Mouse (Mus musculus): Measurements from ENCODE around the gene Tmem147. TPM values are rescaled to one million over a fixed set of nuclear protein-coding genes. Genes with fewer than 3 reads are reported as not detected.

Tmem147 gene
- polyA plus RNA-seq, 1 experiment from 2014 or later: 121 TPM

DNA sequence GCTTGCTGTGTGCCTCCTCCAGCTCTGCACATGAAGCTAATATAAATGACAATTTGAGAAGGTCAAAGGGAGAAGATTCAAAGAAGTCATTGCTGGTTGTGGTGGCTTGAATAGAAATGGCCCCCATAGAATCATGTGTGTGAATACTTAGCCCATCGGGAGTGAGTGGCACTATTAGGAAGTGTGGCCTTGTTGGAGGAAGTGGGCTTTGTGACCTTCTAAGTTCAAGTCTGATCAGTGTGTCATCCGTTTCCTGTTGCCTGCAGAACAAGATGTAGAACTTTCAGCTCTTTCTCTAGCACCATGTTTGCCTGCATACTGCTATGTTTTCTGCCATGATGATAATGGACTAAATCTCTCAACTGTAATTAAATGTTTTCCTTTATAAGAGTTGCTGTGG, 45.9 kb downstream of the Tmem147 start:
- ATAC-seq (ENCODE audit: low read depth): no peak
- no peak overlapping the region for H3K9ac ChIP-seq
- 28% methylated on average over 2 of the region's 2 CpGs for WGBS (ENCODE audit: insufficient replicate concordance)
- H3K4me1 ChIP-seq (replicated peaks): peaks cover 8% of the 10 kb centered on the region; the same call in 1 of the 2 replicates
- no peak overlapping the region for H3K4me2 ChIP-seq
- DNase-seq: no peak
- H3K27ac ChIP-seq: no peak overlapping the region
- no peaks in the 10 kb centered on the region for H3K36me3 ChIP-seq
- H3K9me3 ChIP-seq (replicated peaks): no peaks in the 10 kb centered on the region
- H3K27me3 ChIP-seq: no peaks in the 10 kb centered on the region
- no peak overlapping the region for H3K4me3 ChIP-seq (replicated peaks)

GRCm38 (mm10) chr7:30681897-30682296, 47.4 kb downstream of the Tmem147 start:
- no peaks in the 10 kb centered on the region for H3K4me1 ChIP-seq (replicated peaks)
- no peak overlapping the region for H3K27ac ChIP-seq
- ATAC-seq (ENCODE audit: low read depth) (no peak), DNase-seq (no peak)
- no peak overlapping the region for H3K4me2 ChIP-seq
- 59% methylated on average over 5 of the region's 5 CpGs for WGBS (ENCODE audit: insufficient replicate concordance)
- no peak overlapping the region for H3K4me3 ChIP-seq (replicated peaks)
- no peaks in the 10 kb centered on the region for H3K36me3 ChIP-seq
- no peak overlapping the region for H3K9ac ChIP-seq
- no peaks in the 10 kb centered on the region for H3K27me3 ChIP-seq
- no peaks in the 10 kb centered on the region for H3K9me3 ChIP-seq (replicated peaks)

- no peaks in the 10 kb centered on the region for H3K27me3 ChIP-seq
- H3K4me1 ChIP-seq (replicated peaks): no peaks in the 10 kb centered on the region
- DNase-seq (no peak), ATAC-seq (ENCODE audit: low read depth) (no peak)
- H3K27ac ChIP-seq: no peak overlapping the region
- H3K9ac ChIP-seq: no peak overlapping the region
- no peak overlapping the region for H3K4me2 ChIP-seq
- H3K9me3 ChIP-seq (replicated peaks): no peaks in the 10 kb centered on the region
- WGBS (ENCODE audit: insufficient replicate concordance): 53% methylated on average over 5 of the region's 5 CpGs
- no peaks in the 10 kb centered on the region for H3K36me3 ChIP-seq
- H3K4me3 ChIP-seq (replicated peaks): no peak overlapping the region
Measured at GRCm38 (mm10) chr7:30678263-30678975, 50.9 kb downstream of the Tmem147 start.

Other genes with a start within 250 kb of the Tmem147 start
- 28.1 and 28.6 TPM in 2 replicates for gene Prodh2, start 235.9 kb downstream of the Tmem147 start, polyA plus RNA-seq (2015; fragmentation: Nextera tagmentation; extraction: Ambion mirVana)
- gene Arhgap33, start 194.5 kb downstream of the Tmem147 start, polyA plus RNA-seq (2015; fragmentation: Nextera tagmentation; extraction: Ambion mirVana): 2.0 and 2.3 TPM in 2 replicates
- 4.4 and 4.6 TPM in 2 replicates for gene Hspb6, start 177.4 kb downstream of the Tmem147 start, polyA plus RNA-seq (2015; fragmentation: Nextera tagmentation; extraction: Ambion mirVana)
- 1.8 and 2.3 TPM in 2 replicates for gene Proser3, start 177.2 kb downstream of the Tmem147 start, polyA plus RNA-seq (2015; fragmentation: Nextera tagmentation; extraction: Ambion mirVana)
- 25.3 and 31.9 TPM in 2 replicates for gene Lin37, start 169.7 kb downstream of the Tmem147 start, polyA plus RNA-seq (2015; fragmentation: Nextera tagmentation; extraction: Ambion mirVana)
- gene U2af1l4, start 166.2 kb downstream of the Tmem147 start, polyA plus RNA-seq (2015; fragmentation: Nextera tagmentation; extraction: Ambion mirVana): 49.4 TPM in 2 replicates
- gene Gm49396, start 166.2 kb downstream of the Tmem147 start, polyA plus RNA-seq (2015; fragmentation: Nextera tagmentation; extraction: Ambion mirVana): 3.4 and 3.8 TPM in 2 replicates
- 80.1 and 81.3 TPM in 2 replicates for gene Psenen, start 165.9 kb downstream of the Tmem147 start, polyA plus RNA-seq (2015; fragmentation: Nextera tagmentation; extraction: Ambion mirVana)
- gene Igflr1, start 164.1 kb downstream of the Tmem147 start, polyA plus RNA-seq (2015; fragmentation: Nextera tagmentation; extraction: Ambion mirVana): 1.6 and 2.1 TPM in 2 replicates
- 2.8 and 3.8 TPM in 2 replicates for gene Kmt2b, start 140.8 kb downstream of the Tmem147 start, polyA plus RNA-seq (2015; fragmentation: Nextera tagmentation; extraction: Ambion mirVana)
- gene Zbtb32, start 130.6 kb downstream of the Tmem147 start, polyA plus RNA-seq (2015; fragmentation: Nextera tagmentation; extraction: Ambion mirVana): 0.09 and 0.20 TPM in 2 replicates
- 0.09 and 0.50 TPM in 2 replicates for gene Upk1a, start 116.7 kb downstream of the Tmem147 start, polyA plus RNA-seq (2015; fragmentation: Nextera tagmentation; extraction: Ambion mirVana)
- 690 and 705 TPM in 2 replicates for gene Cox6b1, start 103.4 kb downstream of the Tmem147 start, polyA plus RNA-seq (2015; fragmentation: Nextera tagmentation; extraction: Ambion mirVana)
- gene Etv2, start 93.7 kb downstream of the Tmem147 start, polyA plus RNA-seq (2015; fragmentation: Nextera tagmentation; extraction: Ambion mirVana): 0.09 TPM in 1 of 2 replicates, not detected in the other
- gene Rbm42, start 79.2 kb downstream of the Tmem147 start, polyA plus RNA-seq (2015; fragmentation: Nextera tagmentation; extraction: Ambion mirVana): 58.0 and 59.4 TPM in 2 replicates
- gene Haus5, start 64.5 kb downstream of the Tmem147 start, polyA plus RNA-seq (2015; fragmentation: Nextera tagmentation; extraction: Ambion mirVana): 38.2 and 38.7 TPM in 2 replicates
- gene Pmis2, start 57.9 kb downstream of the Tmem147 start, polyA plus RNA-seq (2015; fragmentation: Nextera tagmentation; extraction: Ambion mirVana): not detected in 2 replicates
- gene 2200002J24Rik, start 30.6 kb downstream of the Tmem147 start, polyA plus RNA-seq (2015; fragmentation: Nextera tagmentation; extraction: Ambion mirVana): 0.34 and 0.37 TPM in 2 replicates
- gene Atp4a, start 17.3 kb downstream of the Tmem147 start, polyA plus RNA-seq (2015; fragmentation: Nextera tagmentation; extraction: Ambion mirVana): 1.1 and 1.7 TPM in 2 replicates
- not detected in 2 replicates for gene Gapdhs, start 14.1 kb upstream of the Tmem147 start, polyA plus RNA-seq (2015; fragmentation: Nextera tagmentation; extraction: Ambion mirVana)
- 0.08 and 0.22 TPM in 2 replicates for gene Sbsn, start 21.9 kb upstream of the Tmem147 start, polyA plus RNA-seq (2015; fragmentation: Nextera tagmentation; extraction: Ambion mirVana)
- 0.17 TPM in 1 of 2 replicates, not detected in the other for gene Dmkn, start 34.2 kb upstream of the Tmem147 start, polyA plus RNA-seq (2015; fragmentation: Nextera tagmentation; extraction: Ambion mirVana)
- gene Krtdap, start 58.4 kb upstream of the Tmem147 start, polyA plus RNA-seq (2015; fragmentation: Nextera tagmentation; extraction: Ambion mirVana): 0.27 TPM in 1 of 2 replicates, not detected in the other
- 0.35 and 0.46 TPM in 2 replicates for gene Ffar2, start 94.2 kb upstream of the Tmem147 start, polyA plus RNA-seq (2015; fragmentation: Nextera tagmentation; extraction: Ambion mirVana)
- gene Ffar3, start 126.6 kb upstream of the Tmem147 start, polyA plus RNA-seq (2015; fragmentation: Nextera tagmentation; extraction: Ambion mirVana): not detected in 2 replicates
- not detected in 2 replicates for gene Ffar1, start 132.0 kb upstream of the Tmem147 start, polyA plus RNA-seq (2015; fragmentation: Nextera tagmentation; extraction: Ambion mirVana)
- gene Cd22, start 150.8 kb upstream of the Tmem147 start, polyA plus RNA-seq (2015; fragmentation: Nextera tagmentation; extraction: Ambion mirVana): 0.07 and 0.16 TPM in 2 replicates
- 0.16 and 0.20 TPM in 2 replicates for gene Mag, start 185.3 kb upstream of the Tmem147 start, polyA plus RNA-seq (2015; fragmentation: Nextera tagmentation; extraction: Ambion mirVana)
- gene Hamp2, start 195.1 kb upstream of the Tmem147 start, polyA plus RNA-seq (2015; fragmentation: Nextera tagmentation; extraction: Ambion mirVana): not detected in 2 replicates
- 2.0 and 3.7 TPM in 2 replicates for gene Hamp, start 214.5 kb upstream of the Tmem147 start, polyA plus RNA-seq (2015; fragmentation: Nextera tagmentation; extraction: Ambion mirVana)
- 9.7 and 10.4 TPM in 2 replicates for gene Usf2, start 227.3 kb upstream of the Tmem147 start, polyA plus RNA-seq (2015; fragmentation: Nextera tagmentation; extraction: Ambion mirVana)
- 20.9 and 22.3 TPM in 2 replicates for gene Lsr, start 243.9 kb upstream of the Tmem147 start, polyA plus RNA-seq (2015; fragmentation: Nextera tagmentation; extraction: Ambion mirVana)
- 2.1 TPM in 2 replicates for gene Fam187b, start 244.2 kb upstream of the Tmem147 start, polyA plus RNA-seq (2015; fragmentation: Nextera tagmentation; extraction: Ambion mirVana)

All from liver, embryonic 13.5 days (tissue).